Comparison of ENCODE assay signal across 7 mouse cellular contexts in genomic region chr16:20424719-20425650, GRCm38 (mm10). TPM values are rescaled to one million over a fixed set of nuclear protein-coding genes. Genes with fewer than 3 reads are reported as not detected.
DNase-seq lines count a peak whose midpoint lies in the region; ATAC-seq and TF ChIP-seq lines count a peak whose summit lies in the region.

No protein-coding gene starts in this region.

- peaks cover 19% of the 10 kb centered on the region for H3K4me1 ChIP-seq in forebrain, embryonic 16.5 days (replicated peaks; ENCODE audit: control insufficient read depth, insufficient read depth, low read length)
- 0 out of 2 replicates have a peak, but pooled peaks cover 6% of the 10 kb centered on the region for H3K4me1 ChIP-seq in intestine, embryonic 15.5 days (replicated peaks)
- peaks cover 17% of the 10 kb centered on the region for H3K4me1 ChIP-seq in lung, embryonic 15.5 days
- peaks cover 4% of the 10 kb centered on the region; the same call in 1 of the 2 replicates for H3K4me1 ChIP-seq in small intestine, adult 2 months (ENCODE audit: control insufficient read depth, insufficient read depth, insufficient read length, low read length)

- H3K9ac ChIP-seq in forebrain, embryonic 16.5 days (replicated peaks; ENCODE audit: low read depth, low read length), result peak overlapping the region; percentile 94
- peak overlapping the region; percentile 73 for H3K9ac ChIP-seq in intestine, embryonic 15.5 days
- H3K9ac ChIP-seq in lung, embryonic 15.5 days, result peak overlapping the region; percentile 81

- no peak overlapping the region for H3K27ac ChIP-seq in forebrain, embryonic 16.5 days (ENCODE audit: low read length)
- no peak overlapping the region for H3K27ac ChIP-seq in intestine, embryonic 15.5 days
- no peak overlapping the region for H3K27ac ChIP-seq in lung, embryonic 15.5 days
- H3K27ac ChIP-seq in small intestine, adult 2 months (ENCODE audit: insufficient read depth, low read depth, low read length), result no peak overlapping the region

- peak overlapping the region; percentile 95 for H3K4me3 ChIP-seq in forebrain, embryonic 16.5 days (replicated peaks; ENCODE audit: low read length)
- peak overlapping the region; percentile 85 for H3K4me3 ChIP-seq in intestine, embryonic 15.5 days (replicated peaks)
- H3K4me3 ChIP-seq in lung, embryonic 15.5 days, result peak overlapping the region; percentile 89
- H3K4me3 ChIP-seq in small intestine, adult 2 months (ENCODE audit: low read depth, low read length), result peak overlapping the region; percentile 75

- TF ChIP-seq CTCF in small intestine, adult 2 months (IDR thresholded peaks at IDR 0.05; ENCODE audit: extremely low read depth, insufficient read length, insufficient replicate concordance, low read depth, low read length), result no peak

- H3K36me3 ChIP-seq in forebrain, embryonic 16.5 days (ENCODE audit: control insufficient read depth, insufficient read depth), result no peaks in the 10 kb centered on the region
- H3K36me3 ChIP-seq in intestine, embryonic 15.5 days, result 0 out of 2 replicates have a peak, but pooled peaks cover 3% of the 10 kb centered on the region
- H3K36me3 ChIP-seq in lung, embryonic 15.5 days, result peaks cover 6% of the 10 kb centered on the region
- H3K36me3 ChIP-seq in small intestine, adult 2 months (ENCODE audit: control insufficient read depth, insufficient read depth, low read length), result no peaks in the 10 kb centered on the region

- no peaks in the 10 kb centered on the region for H3K27me3 ChIP-seq in forebrain, embryonic 16.5 days (replicated peaks; ENCODE audit: control insufficient read depth, insufficient read depth, low read length)
- no peaks in the 10 kb centered on the region for H3K27me3 ChIP-seq in intestine, embryonic 15.5 days (replicated peaks)
- no peaks in the 10 kb centered on the region for H3K27me3 ChIP-seq in lung, embryonic 15.5 days
- H3K27me3 ChIP-seq in small intestine, adult 2 months (ENCODE audit: control insufficient read depth, insufficient read depth, low read length), result no peaks in the 10 kb centered on the region

- ATAC-seq in forebrain, embryonic 16.5 days, result no peak
- 0 out of 2 replicates have a peak, but pooled peaks have one; percentile 0 for ATAC-seq in intestine, embryonic 15.5 days
- ATAC-seq in lung, embryonic 15.5 days (ENCODE audit: borderline replicate concordance, extremely low read depth, low FRiP score, low TSS enrichment), result no peak

- H3K9me3 ChIP-seq in forebrain, embryonic 16.5 days (ENCODE audit: control insufficient read depth, low read length), result no peaks in the 10 kb centered on the region
- H3K9me3 ChIP-seq in intestine, embryonic 15.5 days, result no peaks in the 10 kb centered on the region
- no peaks in the 10 kb centered on the region for H3K9me3 ChIP-seq in lung, embryonic 15.5 days

- peak; percentile 3 for DNase-seq in A20 (ENCODE audit: low read depth, low spot score)
- DNase-seq in MEL-GATA-1-ER (ENCODE audit: extremely low read depth, low read depth), result peak; percentile 57
- no peak for DNase-seq in gastrocnemius, postnatal 10 days

- WGBS in forebrain, embryonic 16.5 days, result 47% methylated on average over 10 of the region's 10 CpGs
- WGBS in intestine, embryonic 15.5 days, result 36% methylated on average over 10 of the region's 10 CpGs
- 33% methylated on average over 10 of the region's 10 CpGs for WGBS in lung, embryonic 15.5 days
- WGBS in small intestine, adult 2 months, result 52% methylated on average over 10 of the region's 10 CpGs

- H3K4me2 ChIP-seq in forebrain, embryonic 16.5 days (ENCODE audit: low read length), result peak overlapping the region; percentile 87
- H3K4me2 ChIP-seq in intestine, embryonic 15.5 days (replicated peaks), result peak overlapping the region; percentile 78
- peak overlapping the region; percentile 80 for H3K4me2 ChIP-seq in lung, embryonic 15.5 days

- no peak for TF ChIP-seq POLR2A in small intestine, adult 2 months (IDR thresholded peaks at IDR 0.05; ENCODE audit: low read depth, low read length)

RNA-seq across cellular contexts. Expression of gene Abcc5, which starts 1.2 kb away (rescaled TPM):
- polyA plus RNA-seq in forebrain, embryonic 16.5 days (2015; fragmentation: Nextera tagmentation; extraction: Ambion mirVana), result 164 and 185 TPM in 2 replicates
- polyA plus RNA-seq in intestine, embryonic 15.5 days (2015; fragmentation: Nextera tagmentation; extraction: Ambion mirVana), result 39.4 and 40.0 TPM in 2 replicates
- 54.9 and 67.1 TPM in 2 replicates for polyA plus RNA-seq in lung, embryonic 15.5 days (2015; fragmentation: Nextera tagmentation; extraction: Ambion mirVana)
- 17.7 and 19.1 TPM in 2 replicates for polyA plus RNA-seq in small intestine, adult 2 months (2012; rRNA removed)
- 10 to 100 TPM; 46.2 to 60.9 TPM for total RNA-seq in gastrocnemius, postnatal 10 days (2021)
